Mouse (Mus musculus) embryo, embryonic 11 days (tissue): ENCODE measurements around the gene Skap1.
"Not testable (repeated sequence)": the region's sequence is repeated elsewhere in the genome, so short reads cannot be mapped to it uniquely, and the experiment has no call there.

ENCODE experiments used
- DNase-seq: peaks from one replicate; pipeline ENCODE4 v3.0.0-alpha.2; 2015

The Skap1 gene

DNA sequence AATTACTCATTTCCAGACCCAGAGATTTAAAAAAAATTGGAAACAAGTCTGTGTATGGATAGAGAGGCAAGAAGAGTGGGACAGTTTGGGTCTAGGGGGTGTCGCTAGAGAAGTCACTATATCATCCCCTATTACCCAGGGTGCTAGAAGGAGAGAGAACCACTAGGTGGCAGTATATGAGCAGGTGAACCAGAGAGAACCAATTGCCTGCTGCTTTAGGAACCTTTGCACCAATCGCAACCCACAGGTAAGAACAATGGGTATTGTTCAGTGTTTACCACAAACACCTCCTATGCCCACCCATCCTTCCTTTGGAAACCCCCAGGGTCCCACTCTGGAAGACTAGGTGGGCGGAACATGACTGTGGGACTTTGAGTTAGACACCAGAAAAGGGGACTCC is 295.6 kb downstream of the Skap1 start:
- peak; percentile 70 for DNase-seq

DNA sequence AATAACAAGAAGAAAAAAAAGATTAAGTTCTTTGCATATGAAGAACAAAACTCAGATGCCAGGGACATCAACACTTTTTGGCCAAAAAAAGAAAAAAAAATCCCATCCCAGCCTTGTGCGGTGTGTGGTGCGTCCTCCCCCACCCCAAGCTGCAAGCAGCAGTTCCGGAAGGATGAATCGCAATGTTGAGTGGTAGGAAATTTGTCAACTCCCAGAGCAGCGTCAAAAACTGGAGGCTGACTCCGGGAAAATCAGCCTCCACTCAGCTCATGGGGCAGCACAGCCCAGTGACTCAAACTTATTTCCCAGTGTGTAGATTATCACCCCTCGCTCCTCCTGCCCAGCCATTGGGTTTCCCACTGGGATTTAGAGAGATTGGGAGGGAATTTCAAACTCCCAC is 297.6 kb downstream of the Skap1 start:
- no peak for DNase-seq

DNA sequence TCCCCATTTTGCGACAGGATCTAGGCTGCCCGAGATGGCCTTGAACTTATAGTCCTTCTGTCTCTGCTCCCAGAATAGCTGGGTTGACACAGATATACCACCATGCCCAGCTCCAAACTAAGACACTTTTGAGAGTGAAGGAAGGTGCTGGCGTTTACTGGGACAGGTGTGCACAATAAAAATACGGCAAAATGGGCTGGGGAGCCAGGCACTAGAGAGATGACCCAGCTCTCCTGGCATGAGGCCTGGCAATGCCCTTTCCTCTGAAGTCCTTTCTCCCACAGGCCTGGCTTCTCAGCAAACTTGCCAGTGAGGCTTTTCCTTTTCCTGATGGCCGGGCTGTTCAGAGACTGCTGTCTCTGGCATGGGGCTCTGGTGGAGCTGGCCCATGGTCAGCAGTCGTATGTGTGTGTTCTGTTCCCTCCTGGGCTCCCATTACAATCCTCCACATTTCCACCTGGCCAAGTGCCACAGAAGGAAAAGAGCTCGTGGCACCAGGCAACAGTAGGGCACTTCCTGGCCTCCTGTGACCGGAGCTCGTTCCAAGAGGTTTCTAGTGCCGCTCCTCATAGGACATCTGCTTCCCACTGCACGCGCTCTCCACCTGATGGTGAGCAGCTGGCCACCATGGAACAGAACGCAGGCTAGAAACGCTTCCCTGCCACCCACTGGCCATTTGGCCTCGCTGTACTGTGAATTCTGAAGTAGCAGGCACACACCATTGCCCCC is 298.5 kb downstream of the Skap1 start:
- DNase-seq: no peak

DNA sequence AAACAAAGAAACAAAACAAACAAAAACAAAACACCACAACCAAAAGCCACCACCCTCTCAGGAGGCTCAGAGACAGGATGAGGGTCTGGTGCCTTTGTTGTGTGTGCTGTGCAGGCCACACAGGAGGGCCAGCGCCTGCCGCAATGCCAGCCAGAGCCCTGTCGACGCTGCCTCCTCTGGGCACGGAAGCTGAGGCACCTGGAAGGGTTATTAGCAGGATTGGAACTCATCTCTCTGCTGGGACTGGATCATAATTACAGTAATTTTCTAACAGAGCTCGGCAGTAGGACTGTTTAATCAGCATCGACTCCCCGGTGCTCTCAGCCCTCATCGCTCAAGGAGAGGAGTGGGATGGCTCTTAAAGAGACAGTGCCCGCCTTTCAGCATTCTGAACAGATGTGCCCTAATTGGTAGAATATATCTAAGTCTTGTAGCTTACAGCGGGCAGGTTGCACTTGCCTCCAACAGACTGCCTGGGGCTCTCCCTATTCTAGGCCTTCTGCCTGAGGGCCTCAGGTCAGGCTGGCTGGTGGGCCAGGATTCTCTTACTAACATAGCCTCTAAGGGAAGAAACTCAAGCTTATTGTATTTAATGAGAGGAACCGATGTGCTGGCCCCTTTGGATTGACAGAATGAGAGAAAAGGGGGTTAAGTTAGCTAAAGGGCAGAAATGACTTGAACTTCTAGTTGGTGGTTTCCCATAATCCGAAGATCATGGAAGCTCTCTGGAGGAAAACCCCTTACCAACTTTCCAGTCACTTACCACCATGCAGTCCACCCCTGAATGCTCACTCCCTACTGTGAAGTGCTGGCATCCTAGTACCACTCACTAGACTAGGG is 300.3 kb downstream of the Skap1 start:
- no peak for DNase-seq

DNA sequence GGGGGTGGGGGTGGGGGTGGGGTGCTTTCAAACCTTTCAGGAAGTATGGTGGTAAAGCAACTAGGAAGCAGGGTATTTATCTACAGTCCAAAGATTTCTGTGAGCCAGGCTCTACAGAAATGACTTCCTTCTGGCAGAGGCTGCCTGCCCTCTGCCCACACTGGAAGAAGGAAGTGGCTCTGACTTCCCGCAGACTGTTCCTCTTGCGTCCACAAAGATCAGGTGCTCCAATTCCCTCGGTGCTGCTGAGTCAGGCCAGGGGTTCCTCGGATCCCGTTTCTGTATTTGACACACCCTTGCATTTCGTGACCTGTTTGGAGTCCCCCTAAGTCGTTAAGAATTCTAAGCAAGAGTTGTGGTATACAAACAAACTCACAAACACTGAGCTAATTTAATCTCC is 301.3 kb downstream of the Skap1 start:
- DNase-seq: no peak

DNA sequence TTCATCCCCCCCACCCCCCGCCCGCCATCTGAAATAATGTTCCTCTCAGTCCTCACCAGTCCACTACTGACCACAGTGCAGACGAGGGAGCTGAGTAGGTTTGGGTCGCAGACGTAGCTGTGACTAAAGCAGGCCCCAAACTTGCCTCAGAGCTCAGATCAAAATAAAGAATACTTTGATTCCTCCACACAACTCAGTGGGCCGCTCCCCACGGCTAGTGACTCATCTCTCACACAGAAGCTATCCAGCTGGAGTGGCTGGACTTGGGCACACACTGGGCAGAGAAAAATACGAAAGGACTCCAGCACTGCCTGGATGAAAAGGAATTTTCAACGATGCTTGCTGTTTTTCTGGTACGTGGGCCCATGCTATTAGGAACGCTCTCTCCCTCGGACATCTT is 302.2 kb downstream of the Skap1 start:
- no peak for DNase-seq

DNA sequence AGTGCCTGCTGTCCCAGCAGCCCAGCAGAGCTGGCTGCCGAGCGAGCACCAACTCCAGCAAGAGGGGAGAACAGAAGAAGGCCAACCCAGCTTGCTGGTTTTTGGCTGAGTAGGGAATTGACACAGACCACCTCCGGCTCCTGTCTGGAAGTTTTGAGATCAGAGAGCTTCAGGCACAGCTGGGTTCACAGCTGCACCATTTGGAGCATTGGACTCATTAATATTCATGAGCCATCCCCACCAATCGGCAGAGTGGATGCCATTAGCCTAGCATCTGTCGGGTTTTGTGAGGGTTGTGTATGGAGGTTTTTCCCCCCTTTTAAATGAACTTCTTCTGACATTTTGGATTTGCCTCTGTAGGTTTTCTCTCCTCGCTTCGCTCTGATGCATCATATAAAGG is 302.7 kb downstream of the Skap1 start:
- peak; percentile 68 for DNase-seq

DNA sequence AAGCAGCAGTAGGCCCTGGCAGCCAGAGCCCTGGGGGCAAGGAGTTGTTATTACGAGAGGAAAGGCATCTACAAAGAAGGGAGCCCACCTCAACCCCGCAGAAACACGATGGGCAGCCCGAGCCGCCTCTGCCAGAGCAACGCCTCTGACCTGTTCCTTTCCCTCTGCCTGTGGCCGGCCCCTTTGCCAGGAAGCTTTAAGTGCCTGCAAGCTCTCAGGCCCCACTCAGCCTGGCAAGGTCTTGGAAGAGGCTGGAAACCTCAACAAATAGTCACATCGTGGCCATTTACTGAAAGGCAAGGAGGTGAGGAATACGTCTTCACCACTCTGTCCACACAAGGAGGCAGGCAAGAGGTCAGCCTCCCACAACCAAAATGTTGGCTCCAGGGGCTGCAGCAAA is 303.8 kb downstream of the Skap1 start:
- no peak for DNase-seq

DNA sequence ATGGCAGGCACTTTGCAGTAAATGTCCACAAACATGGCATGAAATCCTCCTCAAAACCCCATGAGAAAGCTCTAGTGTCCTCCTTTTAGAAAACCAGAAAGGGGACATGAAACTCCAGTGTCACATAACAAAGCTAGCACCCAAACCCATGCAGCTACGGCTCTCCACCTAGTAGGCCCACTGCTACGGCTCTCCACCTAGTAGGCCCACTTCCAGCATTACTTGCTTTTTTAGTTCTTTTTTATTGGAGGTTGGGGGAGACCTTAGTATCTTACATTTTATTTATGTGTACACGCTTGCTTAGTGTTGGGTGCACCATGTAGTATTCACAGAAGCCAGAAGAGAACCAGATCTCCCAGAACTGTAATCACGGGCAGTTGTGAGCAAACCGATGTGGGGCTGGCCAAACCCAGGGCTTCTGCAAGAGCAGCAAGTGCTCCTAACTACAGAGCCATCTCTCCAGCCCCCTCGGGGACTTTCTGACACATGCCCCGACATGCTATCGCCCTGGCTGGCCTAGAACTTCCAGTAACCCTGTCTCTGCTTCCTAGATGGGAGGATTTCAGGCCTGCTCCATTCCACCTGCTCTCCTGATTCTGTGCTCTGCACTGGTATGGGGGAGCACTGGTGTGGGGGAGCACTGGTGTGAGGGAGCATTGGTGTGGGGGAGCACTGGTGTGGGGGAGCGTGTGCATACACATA is 307.0 kb downstream of the Skap1 start:
- DNase-seq: no peak

DNA sequence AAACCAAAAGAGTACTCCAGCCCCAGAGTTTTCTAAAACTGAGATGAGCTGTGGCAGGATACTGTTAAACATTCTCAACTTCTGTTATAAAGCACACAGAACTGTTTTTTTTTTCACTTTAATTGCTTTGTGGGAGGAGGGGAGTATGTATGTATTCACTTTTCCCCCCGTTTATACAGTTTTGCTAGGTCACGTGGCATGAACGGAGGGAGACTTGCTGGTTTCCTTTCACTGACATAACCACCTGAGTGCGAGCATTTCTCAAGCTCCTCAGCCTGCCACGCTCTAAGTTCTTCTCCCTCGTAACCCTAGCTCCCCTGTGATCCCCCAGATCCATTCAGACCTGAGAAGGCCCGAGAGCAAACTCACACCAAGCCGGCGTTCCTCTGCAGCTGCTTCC is 308.0 kb downstream of the Skap1 start:
- DNase-seq: no peak

DNA sequence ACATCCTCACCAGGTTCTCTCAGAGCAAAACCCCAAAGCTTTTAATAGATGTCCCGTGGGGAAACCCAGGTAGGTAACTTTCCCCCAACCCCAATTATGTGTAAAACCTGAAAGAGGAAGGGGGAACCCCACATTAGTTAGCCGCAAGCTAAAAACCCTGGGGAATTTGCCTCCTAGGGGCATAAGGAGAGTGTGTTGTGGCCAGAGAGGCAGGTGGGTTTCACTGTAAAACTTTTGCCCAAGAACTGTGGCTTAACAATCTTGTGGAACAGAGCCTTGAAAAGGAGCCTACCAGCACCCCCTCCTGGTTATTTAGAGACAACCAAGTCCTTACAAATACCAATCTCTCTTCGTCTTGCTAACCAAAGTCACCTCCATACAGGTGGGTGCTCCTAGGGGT is 310.1 kb downstream of the Skap1 start:
- peak; percentile 32 for DNase-seq

DNA sequence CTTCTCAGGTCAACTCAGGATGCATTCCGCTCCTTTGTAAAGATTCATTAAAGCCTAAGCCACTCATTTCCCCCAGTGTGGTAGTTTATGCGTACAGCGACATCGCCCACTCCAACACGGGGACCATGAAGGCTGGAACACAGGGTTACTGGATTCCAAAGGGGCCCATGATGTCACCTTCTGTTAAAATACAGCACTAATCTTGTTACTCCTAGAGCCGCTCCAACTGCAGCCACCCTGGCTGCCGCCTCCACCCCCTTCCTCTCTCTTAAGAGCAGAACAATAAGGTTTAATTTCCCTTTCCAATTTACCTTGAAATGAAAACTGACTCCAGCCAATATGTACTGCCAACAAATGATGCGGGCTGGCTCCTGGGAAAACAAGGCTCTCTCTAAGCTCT is 310.7 kb downstream of the Skap1 start:
- DNase-seq: no peak

DNA sequence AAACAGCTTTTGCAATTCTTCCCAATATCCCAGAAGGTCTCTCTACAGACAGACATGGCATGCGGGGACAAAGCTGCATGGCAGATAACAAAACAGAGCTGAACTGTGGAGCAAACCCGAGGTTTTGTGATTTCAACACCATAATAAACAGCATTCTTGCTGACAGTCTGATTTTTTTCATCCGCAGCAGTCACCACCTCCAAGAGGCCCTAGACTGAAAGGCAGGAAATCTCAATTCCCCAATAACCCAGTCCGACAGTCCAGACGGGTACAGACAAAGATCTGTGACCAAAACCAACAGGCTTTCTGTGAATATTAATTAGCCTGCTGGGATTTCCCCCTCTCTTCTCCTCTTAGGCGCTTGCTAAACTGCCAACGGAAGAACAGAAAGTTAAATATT is 311.3 kb downstream of the Skap1 start:
- no peak for DNase-seq

DNA sequence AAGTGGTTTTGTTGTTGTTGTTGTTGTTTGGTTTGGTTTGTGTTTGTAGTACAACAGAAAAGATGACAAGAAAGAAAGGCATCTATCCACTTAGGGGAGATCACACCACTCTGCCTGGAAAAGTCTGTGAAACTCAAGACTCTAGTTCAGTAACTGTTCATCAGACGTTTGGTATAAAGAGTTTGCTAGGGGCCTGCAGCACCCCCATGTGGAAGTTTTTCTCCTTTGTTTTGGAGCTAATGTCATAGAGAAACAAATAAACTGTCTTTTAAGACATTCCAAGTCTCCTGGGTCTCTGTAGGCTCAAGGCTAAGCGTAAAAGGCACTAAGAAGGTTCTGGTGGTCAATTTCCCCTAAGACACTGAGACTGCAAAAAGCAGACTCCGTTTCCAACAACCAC is 311.7 kb downstream of the Skap1 start:
- no peak for DNase-seq

DNA sequence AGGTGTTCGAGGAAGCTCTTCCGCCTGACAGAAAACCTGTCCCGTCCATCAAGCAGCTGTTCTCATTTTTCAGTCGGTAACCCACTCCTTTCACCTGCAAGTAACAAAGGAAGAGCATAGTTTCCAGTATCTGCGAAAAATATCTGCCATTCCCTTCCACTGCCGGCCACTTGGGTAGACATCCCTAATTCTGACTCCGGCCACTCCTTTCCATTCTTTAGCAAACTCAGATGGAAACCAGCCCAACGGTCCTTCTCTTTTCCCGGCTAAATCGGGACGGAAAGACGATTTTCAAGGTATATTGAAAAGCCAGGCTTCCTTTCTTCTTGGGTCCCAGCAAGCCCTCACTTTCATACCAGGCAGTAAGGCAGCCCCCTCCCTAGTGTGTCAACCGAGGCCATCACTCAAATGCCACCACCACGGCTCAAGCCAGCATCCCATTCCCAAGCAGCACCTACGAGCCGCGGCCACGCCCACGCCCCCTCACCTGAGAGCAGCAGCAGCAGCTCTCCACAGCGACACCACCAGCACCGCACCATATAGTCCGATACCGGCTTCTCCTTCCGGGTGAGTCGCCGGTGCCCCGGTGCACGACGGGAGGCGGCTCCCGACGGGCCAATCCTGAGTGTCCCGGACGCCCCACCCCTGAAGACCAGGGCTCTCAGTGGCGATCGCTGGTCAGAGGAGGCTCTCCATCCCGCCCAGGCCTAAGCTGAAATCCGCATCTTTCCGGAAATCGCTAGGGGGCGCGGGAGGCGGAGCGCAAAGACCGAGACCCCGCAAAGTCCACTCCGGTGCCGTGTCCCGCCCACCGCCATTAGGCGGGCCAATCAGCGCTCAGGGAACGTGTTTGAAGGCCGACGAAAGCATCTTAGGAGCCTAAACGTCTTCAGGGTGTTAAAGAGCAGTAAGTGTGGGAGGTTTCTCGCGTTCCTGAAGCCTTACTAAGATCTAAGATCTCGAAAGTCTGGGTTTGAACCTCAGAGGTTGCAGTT is 312.9 kb downstream of the Skap1 start, which contains the start of gene Snx11:
TSS of gene Snx11 (minus strand) at position 592 of the 995 bp plus-strand sequence.
- DNase-seq: peak; percentile 98

DNA sequence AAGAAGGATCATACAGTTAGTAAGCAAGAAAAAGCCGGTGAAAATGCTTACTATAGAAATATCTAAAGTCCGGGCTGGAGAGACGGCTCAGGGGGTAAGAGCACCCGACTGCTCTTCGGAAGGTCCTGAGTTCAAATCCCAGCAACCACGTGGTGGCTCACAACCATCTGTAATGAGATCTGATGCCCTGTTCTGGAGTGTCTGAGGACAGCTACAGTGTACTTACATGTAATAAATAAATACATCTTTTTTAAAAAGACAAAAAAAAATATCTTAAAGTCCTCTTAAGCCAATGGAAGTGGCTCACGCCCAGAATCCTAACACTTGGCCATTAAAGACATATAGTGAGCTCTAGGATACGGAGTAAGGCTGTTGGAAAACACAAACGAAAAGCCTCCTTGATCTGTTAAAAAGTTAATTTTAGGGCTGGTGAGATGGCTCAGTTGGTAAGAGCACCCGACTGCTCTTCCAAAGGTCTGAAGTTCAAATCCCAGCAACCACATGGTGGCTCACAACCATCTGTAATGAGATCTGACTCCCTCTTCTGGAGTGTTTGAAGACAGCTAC is 313.8 kb downstream of the Skap1 start:
- DNase-seq: not testable (repeated sequence)

DNA sequence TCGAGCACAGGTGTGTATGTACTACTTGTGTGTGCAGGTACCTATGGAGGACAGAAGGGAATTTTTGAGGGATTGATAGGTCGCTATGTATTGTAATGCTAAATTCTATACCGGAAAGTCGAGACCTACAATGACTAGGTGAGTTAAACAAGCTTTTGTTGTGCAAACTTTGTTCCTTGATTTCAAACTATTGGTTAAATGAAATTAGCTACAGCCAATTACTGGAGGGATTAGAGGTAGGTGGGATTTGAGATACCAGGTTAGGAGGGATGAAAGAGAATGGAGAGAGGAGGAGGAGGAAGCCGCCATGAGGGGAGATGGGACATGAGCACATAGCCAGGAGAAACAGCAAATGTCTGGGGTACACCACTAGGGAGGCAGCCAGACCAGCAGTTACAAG is 315.9 kb downstream of the Skap1 start:
- DNase-seq: no peak

DNA sequence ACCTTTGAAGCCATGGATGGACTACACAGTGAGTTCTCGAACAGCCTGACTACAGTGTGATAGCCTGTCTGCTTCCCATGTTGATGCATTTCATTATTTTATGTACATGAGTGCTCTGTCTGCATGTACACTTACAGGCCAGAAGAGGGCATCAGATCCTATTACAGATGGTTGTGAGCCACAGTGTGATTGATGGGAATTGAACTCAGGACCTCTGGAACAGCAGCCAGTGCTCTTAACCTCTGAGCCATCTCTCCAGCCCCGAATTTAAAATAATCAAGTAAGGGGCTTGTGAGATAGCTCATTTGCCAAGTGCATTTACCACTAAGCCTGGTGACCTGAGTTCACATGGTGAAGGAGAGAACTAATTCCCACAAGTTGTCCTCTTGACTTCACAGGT is 317.0 kb downstream of the Skap1 start:
- DNase-seq: no peak

DNA sequence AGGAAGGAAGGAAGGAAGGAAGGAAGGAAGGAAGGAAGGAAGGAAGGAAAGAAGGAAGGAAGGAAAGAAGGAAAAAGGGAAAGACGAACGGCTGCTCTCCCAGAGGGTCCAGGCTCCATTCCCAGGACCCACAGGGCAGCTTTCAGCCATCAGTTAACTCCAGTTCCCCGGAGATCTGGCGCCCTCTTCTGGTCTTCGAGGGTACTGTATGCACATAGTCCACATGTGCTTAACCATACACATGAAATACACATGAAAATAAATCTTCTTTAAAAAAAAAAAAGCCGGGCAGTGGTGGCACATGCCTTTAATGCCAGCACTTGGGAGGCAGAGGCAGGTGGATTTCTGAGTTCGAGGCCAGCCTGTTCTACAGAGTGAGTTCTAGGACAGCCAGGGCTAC is 320.5 kb downstream of the Skap1 start:
- peak; percentile 79 for DNase-seq

DNA sequence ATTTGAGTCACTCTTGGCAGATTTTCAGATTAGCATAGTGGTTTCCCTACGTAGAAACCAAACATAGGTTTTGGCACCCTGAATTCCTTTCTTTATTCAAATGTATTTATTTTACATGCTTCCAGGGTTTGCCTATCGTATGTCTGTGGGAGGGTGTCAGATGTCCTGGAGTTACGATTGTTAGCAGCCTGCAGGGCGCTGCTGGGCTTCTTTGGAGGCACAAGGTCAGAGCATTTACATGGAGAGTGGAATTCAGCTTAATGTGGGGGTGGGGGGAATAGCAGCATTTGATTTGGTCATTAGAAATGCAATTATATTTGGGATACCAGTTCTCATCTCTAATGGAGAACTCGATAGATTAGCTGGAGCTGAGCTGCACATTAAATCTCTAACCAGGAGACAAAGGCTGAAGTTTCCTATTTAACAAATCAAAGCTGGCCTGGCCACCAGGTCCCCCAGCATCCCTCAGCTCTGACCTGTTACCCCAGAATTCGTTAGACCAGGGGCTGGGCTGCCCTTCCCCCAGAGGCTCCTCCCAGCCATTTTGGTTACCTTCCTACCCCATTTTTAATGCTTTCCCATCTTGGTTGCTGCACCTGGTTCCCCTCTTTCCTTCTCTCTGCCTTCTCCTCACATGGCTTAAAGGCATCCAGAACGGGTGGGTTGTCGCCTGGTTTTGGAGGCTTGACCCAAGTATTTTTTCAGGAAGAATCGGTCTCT is 322.5 kb downstream of the Skap1 start:
- DNase-seq: no peak
